Mouse (Mus musculus) intestine, postnatal 0 days (tissue): Measurements from ENCODE around the gene Vmn1r120. TPM values are rescaled to one million over a fixed set of nuclear protein-coding genes. Genes with fewer than 3 reads are reported as not detected.
"Not testable (repeated sequence)": the region's sequence is repeated elsewhere in the genome, so short reads cannot be mapped to it uniquely, and the experiment has no call there.

Source experiments
- ATAC-seq: fragments of 200-750 bp; cut with Nextera tagmentation; 2 replicates; pipeline ENCODE4 v1.8.0; 2017; ENCODE audit warnings: mild to moderate bottlenecking, moderate TSS enrichment, moderate library complexity
- H3K27ac ChIP-seq: fragments of 300-500 bp; sonication (generic); 2 replicates; pipeline ENCODE4 v1.5.1; 2014; ENCODE audit warnings: mild to moderate bottlenecking, low read depth, low read length, moderate library complexity
- H3K27me3 ChIP-seq: fragments of 300-500 bp; sonication (generic); replicated peaks from 2 replicates; pipeline ENCODE4 v1.6.1; 2014; ENCODE audit warnings: low read length, mixed read lengths; ENCODE audit not compliant: control insufficient read depth, insufficient read depth
- H3K36me3 ChIP-seq: fragments of 300-500 bp; sonication (generic); 2 replicates; pipeline ENCODE4 v1.6.1; 2014; ENCODE audit warnings: mild to moderate bottlenecking, moderate library complexity; ENCODE audit not compliant: control insufficient read depth, insufficient read depth
- H3K4me1 ChIP-seq: fragments of 300-500 bp; sonication (generic); replicated peaks from 2 replicates; pipeline ENCODE4 v1.6.1; 2014; ENCODE audit warnings: antibody characterized with exemption, low read length, mixed read lengths; ENCODE audit not compliant: control insufficient read depth, insufficient read depth
- H3K4me2 ChIP-seq: fragments of 300-500 bp; sonication (generic); replicated peaks from 2 replicates; pipeline ENCODE4 v1.6.1; 2014; ENCODE audit warnings: low read depth, mild to moderate bottlenecking, moderate library complexity
- H3K4me3 ChIP-seq: fragments of 300-500 bp; sonication (generic); 2 replicates; pipeline ENCODE4 v1.5.1; 2014; ENCODE audit warnings: low read depth, low read length
- H3K9ac ChIP-seq: fragments of 300-500 bp; sonication (generic); 2 replicates; pipeline ENCODE4 v1.6.1; 2014; ENCODE audit warnings: mild to moderate bottlenecking, low read depth, low read length
- H3K9me3 ChIP-seq: fragments of 300-500 bp; sonication (generic); 2 replicates; pipeline ENCODE4 v1.6.1; 2016; ENCODE audit warnings: mixed run types; ENCODE audit not compliant: control insufficient read depth
- WGBS: fragments of 180-500 bp; shearing (Covaris S2); extraction: QIAGEN DNeasy Blood & Tissue Kit; methylation state at CpG from one replicate; pipeline ENCODE4 v1.1.7; 2014; 5-methylcytosine and 5-hydroxymethylcytosine counted together
- polyA plus RNA-seq: library from polyadenylated mRNA; unstranded; fragments of >200 nt; fragmentation: Nextera tagmentation; extraction: Ambion mirVana; gene quantifications from 2 replicates; pipeline ENCODE4 v1.2.1, GENCODE M21; 2015

The Vmn1r120 gene
- not detected in 2 replicates for polyA plus RNA-seq

GRCm38 (mm10) chr7:21053684-21054083 lies at the start of gene Vmn1r120:
Vmn1r120 (minus strand) TSS chr7:21053784.
- H3K27me3 ChIP-seq, H3K4me1 ChIP-seq, H3K9me3 ChIP-seq, H3K27ac ChIP-seq, H3K36me3 ChIP-seq, H3K4me3 ChIP-seq, H3K4me2 ChIP-seq, ATAC-seq, H3K9ac ChIP-seq: not testable (repeated sequence)
- WGBS = 69% methylated on average over 1 of the region's 1 CpGs

- H3K27ac ChIP-seq, H3K4me2 ChIP-seq, H3K27me3 ChIP-seq, H3K4me1 ChIP-seq, H3K36me3 ChIP-seq, H3K4me3 ChIP-seq, H3K9ac ChIP-seq, H3K9me3 ChIP-seq, ATAC-seq: not testable (repeated sequence)
- 65% methylated on average over 4 of the region's 5 CpGs for WGBS
These were observed 44.8 kb upstream of the Vmn1r120 start, which contains the start of gene Vmn1r121 for GRCm38 (mm10) chr7:21098413-21098812. Vmn1r121 (minus strand) TSS chr7:21098513.

- H3K36me3 ChIP-seq, H3K27me3 ChIP-seq, ATAC-seq, H3K4me1 ChIP-seq, H3K4me2 ChIP-seq, H3K9me3 ChIP-seq, H3K4me3 ChIP-seq, H3K9ac ChIP-seq, H3K27ac ChIP-seq: not testable (repeated sequence)
- WGBS = no CpG with 5 or more reads among the region's 2 CpGs
These were observed 41.2 kb downstream of the Vmn1r120 start, which contains the start of gene Vmn1r119 for GRCm38 (mm10) chr7:21012355-21012754. Vmn1r119 (minus strand) TSS chr7:21012455.

Other genes with a start within 250 kb of the Vmn1r120 start
- gene Vmn1r114, start 241.6 kb downstream of the Vmn1r120 start, polyA plus RNA-seq = not detected in 2 replicates
- gene Vmn1r115, start 208.8 kb downstream of the Vmn1r120 start, polyA plus RNA-seq = not detected in 2 replicates
- gene Vmn1r116, start 181.5 kb downstream of the Vmn1r120 start, polyA plus RNA-seq = not detected in 2 replicates
- gene Vmn1r117, start 169.7 kb downstream of the Vmn1r120 start, polyA plus RNA-seq = not detected in 2 replicates
- gene Vmn1r118, start 141.4 kb downstream of the Vmn1r120 start, polyA plus RNA-seq = not detected in 2 replicates
- gene Vmn1r119, start 41.3 kb downstream of the Vmn1r120 start, polyA plus RNA-seq = not detected in 2 replicates
- gene Vmn1r121, start 44.7 kb upstream of the Vmn1r120 start, polyA plus RNA-seq = not detected in 2 replicates
- not detected in 2 replicates for gene Vmn1r122, start 80.3 kb upstream of the Vmn1r120 start, polyA plus RNA-seq
- not detected in 2 replicates for gene Vmn1r123, start 108.4 kb upstream of the Vmn1r120 start, polyA plus RNA-seq
- gene Gm5157, start 136.6 kb upstream of the Vmn1r120 start, polyA plus RNA-seq = not detected in 2 replicates
- gene Vmn1r124, start 206.8 kb upstream of the Vmn1r120 start, polyA plus RNA-seq = not detected in 2 replicates
- not detected in 2 replicates for gene Vmn1r125, start 218.4 kb upstream of the Vmn1r120 start, polyA plus RNA-seq
- gene Vmn1r126, start 247.7 kb upstream of the Vmn1r120 start, polyA plus RNA-seq = not detected in 2 replicates